Mouse (Mus musculus): ENCODE data around the gene Gm26657. TPM values are rescaled to one million over a fixed set of nuclear protein-coding genes. Genes with fewer than 3 reads are reported as not detected.

The Gm26657 gene
- not detected in 2 replicates for total RNA-seq (2017)

DNA sequence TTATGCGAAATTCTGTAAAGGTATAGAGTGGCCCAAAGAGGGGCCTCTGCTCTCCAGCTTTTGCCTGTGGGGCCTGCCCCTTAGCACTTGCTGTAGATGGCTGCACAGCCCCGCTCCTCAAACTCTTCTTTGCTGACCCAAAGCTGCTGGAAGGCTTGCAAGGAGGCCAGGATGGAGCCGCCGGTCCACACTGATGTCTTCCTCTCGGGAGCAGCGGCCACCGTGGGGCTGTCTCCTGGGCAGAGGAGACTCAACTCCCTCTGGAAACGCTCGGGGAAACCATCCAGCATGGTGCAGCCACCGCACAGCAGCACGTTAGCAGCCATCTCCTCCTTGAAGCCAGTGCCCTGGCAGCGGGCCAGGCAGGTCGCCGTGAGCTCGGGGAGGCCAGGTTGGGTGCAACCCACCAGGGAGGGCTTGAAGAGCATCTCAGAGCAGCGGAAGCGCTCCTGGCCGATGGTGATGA is at the start of gene Gm26657:
TSS of gene Gm26657 (plus strand) at position 51 of the 466 bp plus-strand sequence.
- ATAC-seq (ENCODE audit: extremely low read depth, insufficient number of reproducible peaks, low FRiP score, poor library complexity, severe bottlenecking): no peak

DNA sequence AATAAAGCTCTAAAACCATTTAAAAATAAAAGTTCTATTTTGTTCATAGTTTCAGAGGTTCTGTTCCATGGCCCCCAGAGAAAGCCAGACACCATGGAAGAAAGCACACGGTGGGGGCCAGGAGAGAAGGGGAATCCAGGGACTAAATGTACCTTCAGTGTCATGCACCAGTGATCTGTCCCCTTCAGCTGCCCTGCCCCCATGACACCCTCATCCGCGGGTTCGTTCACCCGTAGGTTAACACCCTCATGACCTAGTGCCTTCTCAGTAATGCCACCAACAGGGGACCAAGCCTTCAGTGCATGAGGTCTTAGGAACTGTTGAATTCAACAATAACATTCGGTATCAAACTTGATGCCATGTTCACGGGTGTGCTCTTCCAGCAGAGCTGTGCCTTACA is 43.5 kb upstream of the Gm26657 start:
- ATAC-seq (ENCODE audit: extremely low read depth, insufficient number of reproducible peaks, low FRiP score, poor library complexity, severe bottlenecking): no peak

DNA sequence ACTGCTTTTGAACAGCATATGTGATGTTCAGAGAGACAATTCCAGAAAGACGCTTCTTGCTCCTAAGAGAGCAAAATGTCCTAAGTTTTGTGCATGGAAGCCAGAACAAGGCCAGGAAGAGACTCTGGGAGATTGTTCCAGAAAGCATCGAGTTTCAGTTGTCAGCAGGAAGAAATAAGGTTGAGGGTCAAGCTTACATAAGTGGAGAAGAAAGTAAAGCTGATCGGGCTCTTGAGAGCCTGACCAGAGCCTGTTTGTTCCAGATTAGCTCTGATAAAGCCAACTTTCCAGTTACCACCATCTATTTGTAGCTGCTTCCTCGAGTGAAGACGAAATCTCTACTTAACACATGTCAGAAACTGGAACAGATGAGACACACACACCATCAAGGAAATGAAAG is 41.2 kb upstream of the Gm26657 start:
- no peak for ATAC-seq (ENCODE audit: extremely low read depth, insufficient number of reproducible peaks, low FRiP score, poor library complexity, severe bottlenecking)

DNA sequence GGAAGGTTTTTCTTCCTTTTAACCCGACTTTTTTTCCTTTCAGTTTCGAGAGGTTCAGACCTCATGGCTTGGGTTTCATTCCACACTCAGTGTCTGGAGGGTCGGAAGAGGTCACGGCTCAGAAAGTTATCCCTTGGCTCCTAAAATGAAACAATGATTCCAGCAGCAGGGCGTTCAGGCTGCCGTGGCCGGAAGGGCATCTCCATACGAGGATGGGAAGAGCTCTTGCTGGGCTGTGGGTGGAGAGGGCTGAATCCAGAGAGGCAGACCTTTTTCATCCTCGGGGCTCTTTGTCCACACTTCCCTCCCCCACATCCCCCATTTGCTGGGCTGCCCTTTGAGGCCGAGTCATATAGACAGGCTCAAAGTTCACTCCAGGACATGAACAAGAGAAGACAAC is 37.6 kb upstream of the Gm26657 start:
- no peak for ATAC-seq (ENCODE audit: extremely low read depth, insufficient number of reproducible peaks, low FRiP score, poor library complexity, severe bottlenecking)

DNA sequence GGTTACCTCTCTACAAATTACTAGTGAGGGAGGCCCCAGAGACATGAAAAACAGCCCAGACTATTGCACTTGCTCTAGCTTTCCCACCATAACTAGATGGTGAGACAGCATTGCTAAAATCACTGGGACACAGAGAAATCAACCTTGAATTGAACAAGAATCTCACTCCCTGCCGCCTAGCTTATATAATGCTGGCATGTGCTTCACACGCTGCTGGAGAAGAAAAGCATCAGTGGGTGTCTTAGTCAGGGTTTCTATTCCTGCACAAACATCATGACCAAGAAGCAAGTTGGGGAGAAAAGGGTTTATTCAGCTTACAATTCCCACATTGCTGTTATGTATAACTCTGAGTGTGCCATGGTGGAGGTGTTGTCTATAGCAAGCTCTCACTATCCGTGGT is 26.7 kb upstream of the Gm26657 start:
- ATAC-seq (ENCODE audit: extremely low read depth, insufficient number of reproducible peaks, low FRiP score, poor library complexity, severe bottlenecking): no peak

DNA sequence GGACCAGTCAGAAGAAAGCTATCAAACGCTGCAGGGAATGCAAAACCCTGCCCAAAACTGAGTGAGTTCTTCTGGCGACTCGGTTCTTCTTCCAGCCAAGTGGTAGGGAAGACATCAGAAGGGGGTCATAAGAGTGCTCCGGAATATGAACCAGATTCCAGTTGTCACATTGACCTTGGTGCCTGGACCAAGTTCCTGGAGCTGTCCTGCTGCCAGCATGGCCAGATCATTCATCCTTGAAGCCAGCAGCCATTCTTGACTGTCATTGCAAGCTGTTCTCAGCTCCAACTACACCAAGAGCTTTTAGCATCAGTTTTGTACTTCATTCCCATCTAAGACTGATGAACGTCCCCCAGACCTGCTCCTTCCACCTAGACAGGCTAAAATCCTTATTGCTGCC is 23.1 kb upstream of the Gm26657 start:
- ATAC-seq (ENCODE audit: extremely low read depth, insufficient number of reproducible peaks, low FRiP score, poor library complexity, severe bottlenecking): no peak

DNA sequence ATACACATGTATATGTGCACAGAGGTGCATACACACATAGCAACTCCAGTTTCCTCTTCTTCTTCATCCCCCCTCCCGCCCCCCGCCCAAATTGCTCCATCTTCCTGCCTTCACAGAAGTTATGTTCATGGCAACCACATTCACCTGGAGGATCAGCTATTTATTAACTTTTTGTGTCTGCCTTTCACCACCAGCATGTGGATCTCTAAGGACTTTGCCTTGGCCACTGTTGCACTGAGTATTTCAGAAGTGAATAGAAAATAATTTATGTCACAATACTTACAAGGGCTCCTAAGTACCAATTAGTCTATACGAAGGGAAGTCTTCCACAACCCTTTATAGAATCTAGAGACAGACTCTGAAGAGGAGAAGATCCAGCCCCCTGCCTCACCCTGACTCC is 21.9 kb upstream of the Gm26657 start:
- no peak for ATAC-seq (ENCODE audit: extremely low read depth, insufficient number of reproducible peaks, low FRiP score, poor library complexity, severe bottlenecking)

DNA sequence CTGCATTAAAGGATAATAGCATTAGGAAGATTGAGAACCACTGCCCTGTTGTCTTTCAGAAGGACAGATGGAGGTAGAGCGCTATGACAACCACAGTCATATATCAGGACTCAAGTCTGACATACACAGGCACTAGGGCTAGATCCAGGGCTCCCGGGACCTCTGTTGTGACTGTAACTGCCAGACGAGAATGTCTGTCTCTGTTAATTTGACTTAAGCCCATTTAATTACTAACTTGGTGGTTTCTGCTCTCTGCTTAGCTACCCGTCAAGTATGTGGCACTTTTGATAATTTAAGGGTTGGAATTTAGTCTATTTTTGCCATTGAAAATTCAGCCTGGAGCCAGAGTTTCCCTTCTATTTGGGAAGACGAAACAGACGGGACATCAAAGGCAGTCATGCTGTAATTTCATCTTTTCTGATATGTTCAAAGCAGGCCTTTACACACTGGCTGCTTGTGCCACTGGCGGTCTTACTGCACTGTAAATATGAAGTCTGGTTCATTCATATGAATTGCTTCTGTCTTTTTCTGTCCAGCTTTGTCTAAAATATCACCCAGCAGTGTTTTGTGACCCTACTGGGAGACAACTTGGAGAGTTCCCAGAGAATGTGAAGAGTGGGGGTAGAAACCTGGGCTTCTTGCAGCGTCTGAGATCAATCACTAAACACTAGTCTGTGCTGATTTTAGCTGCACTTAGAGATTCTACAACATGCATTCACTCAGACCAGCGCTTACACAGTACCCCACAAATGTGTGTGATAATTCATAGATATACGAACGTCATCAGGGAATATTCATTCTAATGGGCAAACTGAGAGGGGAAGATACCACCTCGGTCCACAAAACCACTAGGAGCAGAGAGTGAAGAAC is 21.1 kb upstream of the Gm26657 start:
- ATAC-seq (ENCODE audit: extremely low read depth, insufficient number of reproducible peaks, low FRiP score, poor library complexity, severe bottlenecking): no peak

DNA sequence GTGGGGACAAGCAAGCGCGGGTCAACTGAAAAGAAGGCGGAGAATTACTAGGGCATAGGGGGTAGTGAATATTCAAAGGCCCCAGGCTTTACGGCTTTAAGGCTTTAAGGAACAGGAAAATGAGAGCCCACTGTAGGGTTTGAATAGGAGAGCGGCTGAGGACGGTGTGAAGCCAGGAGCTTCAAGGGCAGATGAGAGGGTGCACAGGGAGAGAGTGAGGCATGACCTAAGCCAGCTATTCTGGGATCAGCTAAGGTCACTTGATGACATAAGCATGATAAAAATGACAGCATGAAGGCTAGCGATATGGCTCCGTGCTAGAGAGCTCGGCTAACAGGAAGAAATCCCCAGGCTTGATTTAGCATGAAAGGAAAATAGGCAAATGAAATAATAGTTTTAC is 20.4 kb upstream of the Gm26657 start:
- no peak for ATAC-seq (ENCODE audit: extremely low read depth, insufficient number of reproducible peaks, low FRiP score, poor library complexity, severe bottlenecking)

DNA sequence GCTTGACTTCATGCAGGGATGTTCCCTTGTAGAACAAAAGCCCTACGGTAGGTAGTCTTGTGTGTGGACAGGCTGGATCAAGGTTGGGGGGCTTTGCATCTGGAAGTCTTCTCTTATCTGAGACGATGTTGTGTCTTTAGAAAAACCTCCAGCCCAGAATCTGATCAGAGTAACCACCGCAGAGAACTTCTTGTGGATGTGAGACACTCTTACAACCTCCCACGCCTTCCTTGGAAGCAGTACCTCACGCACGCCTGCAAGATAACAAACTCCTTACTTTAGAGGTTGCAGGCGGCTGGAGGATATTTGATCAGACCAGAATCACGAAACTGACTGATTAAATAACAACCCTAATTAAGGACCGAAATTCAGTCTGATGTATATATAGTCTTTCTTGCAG is 19.5 kb upstream of the Gm26657 start:
- no peak for ATAC-seq (ENCODE audit: extremely low read depth, insufficient number of reproducible peaks, low FRiP score, poor library complexity, severe bottlenecking)

DNA sequence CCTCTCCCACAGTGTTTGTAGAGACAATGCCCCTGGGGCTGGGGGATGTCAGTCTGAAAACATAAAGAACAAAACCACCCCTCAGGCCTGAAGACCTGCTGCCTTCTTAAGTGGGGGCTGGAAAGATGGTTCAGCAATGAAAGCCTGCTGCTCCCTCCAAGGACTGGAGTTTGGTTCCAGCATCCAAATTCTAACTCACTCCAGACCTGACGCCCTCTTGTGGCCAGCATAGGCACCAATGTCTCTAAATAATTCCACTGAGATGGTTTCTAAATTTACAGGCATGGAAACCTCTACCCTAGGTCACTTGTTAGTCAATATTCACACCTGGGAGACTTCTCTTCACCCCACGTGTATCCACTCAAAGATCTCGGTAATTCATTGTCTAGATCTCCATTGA is 18.4 kb upstream of the Gm26657 start:
- no peak for ATAC-seq (ENCODE audit: extremely low read depth, insufficient number of reproducible peaks, low FRiP score, poor library complexity, severe bottlenecking)

DNA sequence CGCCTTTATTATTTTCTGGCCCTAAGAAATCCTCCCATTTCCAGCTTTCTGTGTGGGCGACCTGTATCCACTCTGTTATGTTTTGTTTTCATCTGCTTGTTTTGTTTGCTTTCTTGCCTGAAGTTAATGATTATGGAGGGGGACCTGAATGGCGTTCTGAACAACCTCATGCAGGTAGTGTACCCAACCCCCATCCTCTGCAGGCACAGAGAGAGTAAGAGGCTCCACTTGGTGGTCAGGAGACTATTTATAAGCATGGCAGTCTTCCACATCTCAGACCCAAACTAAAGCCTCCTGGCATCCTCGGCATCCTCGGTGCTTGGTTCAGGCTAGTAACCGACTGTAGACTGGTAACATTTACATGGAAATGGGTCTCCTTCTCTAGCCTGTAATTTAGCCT is 17.5 kb upstream of the Gm26657 start:
- no peak for ATAC-seq (ENCODE audit: extremely low read depth, insufficient number of reproducible peaks, low FRiP score, poor library complexity, severe bottlenecking)

DNA sequence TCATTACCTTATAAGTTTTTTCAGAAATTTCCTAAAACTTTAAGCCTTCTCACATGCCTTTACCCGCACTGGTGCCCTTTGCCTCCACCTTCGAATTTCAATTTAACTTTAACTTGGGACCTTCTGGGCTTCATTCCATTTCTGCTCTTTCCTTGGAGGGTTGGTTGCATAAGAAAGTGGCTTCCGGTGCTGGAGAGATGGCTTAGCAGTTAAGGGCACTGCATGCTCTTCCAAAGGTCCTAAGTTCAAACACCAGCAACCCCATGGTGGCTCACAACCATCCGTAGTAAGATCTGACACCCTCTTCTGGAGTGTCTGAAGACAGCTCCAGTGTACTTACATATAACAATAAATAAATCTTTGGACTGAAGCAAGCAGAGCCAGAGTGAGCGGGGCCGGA is 16.6 kb upstream of the Gm26657 start:
- ATAC-seq (ENCODE audit: extremely low read depth, insufficient number of reproducible peaks, low FRiP score, poor library complexity, severe bottlenecking): no peak

DNA sequence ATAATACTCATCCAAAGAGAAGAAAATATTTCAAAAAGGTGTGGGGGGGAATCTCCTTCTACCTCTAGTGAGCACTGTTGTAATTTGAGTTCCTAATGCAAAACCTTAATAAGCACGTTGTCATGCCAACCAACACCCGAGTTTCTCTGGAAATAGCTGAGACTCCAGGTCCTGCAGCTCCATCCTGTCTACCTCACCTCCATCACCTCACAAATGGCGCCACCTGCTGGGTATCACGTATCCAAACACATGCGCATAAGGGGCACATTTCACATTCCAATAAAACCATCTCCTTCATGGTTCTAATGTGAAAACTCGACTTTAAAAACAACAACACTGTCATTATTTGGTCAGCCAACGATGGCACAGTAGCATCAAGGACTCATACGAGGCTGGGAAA is 14.0 kb upstream of the Gm26657 start:
- no peak for ATAC-seq (ENCODE audit: extremely low read depth, insufficient number of reproducible peaks, low FRiP score, poor library complexity, severe bottlenecking)

DNA sequence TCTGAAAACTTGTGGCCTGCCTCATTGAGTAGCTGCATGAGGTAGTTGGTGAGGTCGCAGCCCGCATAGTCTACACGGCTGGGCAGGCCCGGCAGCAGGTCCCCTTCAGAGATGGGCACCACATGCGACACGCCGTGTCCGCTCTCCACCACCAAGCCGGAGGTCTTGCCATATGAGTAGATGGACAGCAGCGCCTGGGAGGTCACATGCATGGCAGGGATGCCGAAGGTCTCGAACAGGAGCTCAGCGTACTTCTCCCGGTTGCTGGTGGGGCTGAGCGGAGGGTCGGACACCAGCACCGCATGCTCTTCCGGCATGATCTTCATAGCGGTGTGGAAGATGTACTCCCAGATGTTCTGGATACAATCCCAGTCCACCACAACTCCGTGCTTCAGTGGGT is 741 bp downstream of the Gm26657 start:
- ATAC-seq (ENCODE audit: extremely low read depth, insufficient number of reproducible peaks, low FRiP score, poor library complexity, severe bottlenecking): no peak

DNA sequence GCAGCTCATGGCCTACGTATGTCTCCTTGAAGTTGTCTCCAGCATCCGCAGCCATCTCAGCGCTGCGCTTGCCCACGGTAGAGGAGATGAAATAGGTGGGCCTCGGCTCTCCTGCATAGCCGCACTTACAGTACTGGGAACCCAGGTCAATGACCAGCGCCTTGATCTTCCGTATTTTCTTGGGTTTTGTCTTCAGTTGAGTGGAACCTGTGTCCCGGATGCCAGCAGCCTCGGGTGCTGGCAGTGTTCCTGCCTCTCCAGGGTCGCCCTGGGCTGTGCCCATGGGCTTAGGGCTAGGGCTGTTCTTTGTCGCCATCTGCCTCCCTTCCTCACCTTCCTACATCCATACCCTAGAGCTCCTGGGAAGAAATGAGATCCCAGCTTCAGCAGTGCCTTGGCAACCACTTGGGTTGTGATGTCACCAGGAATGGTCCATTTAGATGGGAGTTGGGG is 1.2 kb downstream of the Gm26657 start, which contains the start of gene Actl7b:
TSS of gene Actl7b (minus strand) at position 403 of the 453 bp plus-strand sequence.
- ATAC-seq (ENCODE audit: extremely low read depth, insufficient number of reproducible peaks, low FRiP score, poor library complexity, severe bottlenecking): no peak

DNA sequence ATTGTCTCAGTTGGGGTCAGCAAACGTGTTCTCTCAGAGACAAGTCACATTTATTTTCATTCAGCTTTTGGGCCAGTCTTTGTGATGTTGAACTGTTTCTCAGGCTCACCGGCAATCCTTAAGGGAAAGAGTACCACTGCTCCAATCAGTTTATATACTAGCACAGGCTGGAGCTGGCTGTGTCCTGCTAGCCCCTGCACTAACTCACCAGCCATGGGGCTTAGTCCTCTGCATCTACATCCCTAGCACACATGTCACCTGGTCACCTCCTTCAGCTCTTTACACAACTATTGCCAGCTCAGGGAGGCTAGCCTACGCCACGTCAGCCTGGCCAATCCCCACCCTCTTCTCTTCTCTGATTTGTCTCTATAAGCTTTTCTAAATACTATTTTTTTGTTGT is 2.8 kb downstream of the Gm26657 start:
- no peak for ATAC-seq (ENCODE audit: extremely low read depth, insufficient number of reproducible peaks, low FRiP score, poor library complexity, severe bottlenecking)

DNA sequence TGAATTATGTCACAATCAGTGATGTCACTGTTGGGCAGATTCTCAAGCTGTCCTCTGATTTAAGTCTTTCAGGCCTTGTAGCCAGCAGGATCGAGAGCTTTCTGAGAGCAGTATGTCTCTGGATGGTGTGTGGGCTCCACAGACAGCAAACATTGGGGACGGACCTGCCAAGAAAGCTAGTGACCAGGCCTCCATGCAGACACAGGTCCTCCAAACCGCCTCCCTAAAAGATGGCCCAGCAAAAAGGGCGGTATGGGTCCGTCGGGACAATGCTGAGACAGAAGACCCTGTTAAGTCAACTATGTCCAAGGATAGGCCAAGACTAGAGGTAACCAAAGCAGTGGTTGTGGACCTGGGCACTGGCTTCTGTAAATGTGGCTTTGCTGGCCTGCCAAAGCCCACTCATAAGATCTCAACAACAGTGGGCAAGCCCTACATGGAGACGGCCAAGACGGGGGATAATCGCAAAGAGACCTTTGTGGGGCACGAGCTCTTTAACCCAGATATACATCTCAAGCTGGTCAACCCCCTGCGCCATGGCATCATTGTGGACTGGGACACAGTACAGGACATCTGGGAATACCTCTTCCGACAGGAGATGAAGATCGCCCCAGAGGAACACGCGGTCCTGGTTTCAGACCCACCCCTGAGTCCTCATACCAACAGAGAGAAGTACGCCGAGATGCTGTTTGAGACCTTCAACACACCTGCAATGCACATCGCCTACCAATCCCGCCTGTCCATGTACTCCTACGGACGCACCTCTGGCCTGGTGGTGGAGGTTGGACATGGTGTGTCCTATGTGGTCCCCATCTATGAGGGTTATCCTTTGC is 3.7 kb downstream of the Gm26657 start, which contains the start of gene Actl7a:
TSS of gene Actl7a (plus strand) at position 51 of the 833 bp plus-strand sequence.
- no peak for ATAC-seq (ENCODE audit: extremely low read depth, insufficient number of reproducible peaks, low FRiP score, poor library complexity, severe bottlenecking)

DNA sequence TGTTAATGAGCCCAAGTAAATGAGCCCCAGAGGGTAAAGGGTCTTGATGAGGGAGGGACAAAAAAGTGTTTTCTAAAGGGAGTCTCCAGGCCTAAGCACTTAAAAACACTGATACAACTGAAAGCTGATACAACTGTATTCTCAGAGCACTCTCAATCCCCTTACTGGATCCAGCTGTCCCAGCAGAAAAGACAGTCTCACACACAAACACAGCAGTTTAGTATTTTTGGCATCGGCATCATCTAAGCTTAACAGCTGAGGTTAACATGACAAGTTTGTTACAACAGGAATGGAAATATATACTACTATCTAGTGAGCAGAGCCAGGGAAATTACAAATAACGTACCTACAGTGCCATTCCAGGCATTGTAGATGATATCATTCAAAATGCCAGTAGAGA is 6.5 kb downstream of the Gm26657 start:
- no peak for ATAC-seq (ENCODE audit: extremely low read depth, insufficient number of reproducible peaks, low FRiP score, poor library complexity, severe bottlenecking)

DNA sequence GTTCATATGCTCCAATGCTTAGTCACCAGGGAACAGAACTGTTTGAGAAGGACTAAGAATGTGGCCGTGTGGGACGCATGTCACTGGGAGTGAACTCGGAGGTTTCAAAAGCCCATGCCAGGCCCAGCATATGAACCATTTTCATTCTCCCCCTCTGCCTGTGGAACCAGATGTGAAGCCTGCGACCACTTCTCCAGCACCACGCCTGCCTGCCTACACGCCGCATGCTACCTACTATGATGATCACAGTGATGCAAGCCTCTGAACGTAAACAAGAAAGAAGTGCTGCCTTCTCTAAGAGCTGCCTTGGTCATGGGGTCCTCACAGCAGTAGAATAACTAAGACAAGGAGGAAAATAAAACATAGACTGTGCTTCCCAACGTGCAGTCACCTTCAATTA is 7.6 kb downstream of the Gm26657 start:
- no peak for ATAC-seq (ENCODE audit: extremely low read depth, insufficient number of reproducible peaks, low FRiP score, poor library complexity, severe bottlenecking)
